Mouse (Mus musculus) liver, adult 2 months (tissue): ENCODE data around the gene Osbp2.

ENCODE experiments used
- CTCF ChIP-seq: fragments of 200-500 bp; IDR thresholded peaks from 2 replicates; pipeline ENCODE4 v1.5.1; 2011; ENCODE audit warnings: low read depth, low read length, control low read depth
- POLR2A ChIP-seq: fragments of 200-500 bp; IDR thresholded peaks from 2 replicates; pipeline ENCODE4 v1.6.1; 2011; ENCODE audit warnings: low read length, control low read depth; ENCODE audit not compliant: insufficient read depth; ENCODE audit errors: extremely low read depth

GRCm38 (mm10) chr11:3853031-3853430, 10.7 kb downstream of the Osbp2 start:
- TF ChIP-seq POLR2A (no peak), CTCF (no peak)
